ENCODE assay signal across 7 mouse cellular contexts in genomic region chr2:71652261-71652801, GRCm38 (mm10).
DNase-seq lines count a peak whose midpoint lies in the region; ATAC-seq and TF ChIP-seq lines count a peak whose summit lies in the region.

No protein-coding gene starts in this region.

- no peak for TF ChIP-seq POLR2A in kidney, adult 2 months (IDR thresholded peaks at IDR 0.05; ENCODE audit: low read depth, low read length)

- no peak overlapping the region for H3K27ac ChIP-seq in kidney, adult 2 months (ENCODE audit: insufficient read depth, low read depth, low read length)
- no peak overlapping the region for H3K27ac ChIP-seq in limb, embryonic 13.5 days
- H3K27ac ChIP-seq in neural tube, embryonic 11.5 days (ENCODE audit: low read depth, low read length): no peak overlapping the region

- no peaks in the 10 kb centered on the region for H3K9me3 ChIP-seq in E14TG2a.4 (ENCODE audit: low read length)
- H3K9me3 ChIP-seq in limb, embryonic 13.5 days: no peaks in the 10 kb centered on the region
- no peaks in the 10 kb centered on the region for H3K9me3 ChIP-seq in neural tube, embryonic 11.5 days (ENCODE audit: control insufficient read depth, low read length)

- H3K36me3 ChIP-seq in E14TG2a.4 (ENCODE audit: insufficient read depth, low read length): no peaks in the 10 kb centered on the region
- no peaks in the 10 kb centered on the region for H3K36me3 ChIP-seq in kidney, adult 2 months (ENCODE audit: control insufficient read depth, insufficient read depth, low read length)
- no peaks in the 10 kb centered on the region for H3K36me3 ChIP-seq in limb, embryonic 13.5 days
- H3K36me3 ChIP-seq in neural tube, embryonic 11.5 days (ENCODE audit: control insufficient read depth, insufficient read depth, low read length): no peaks in the 10 kb centered on the region

- no peak overlapping the region for H3K9ac ChIP-seq in limb, embryonic 13.5 days
- H3K9ac ChIP-seq in neural tube, embryonic 11.5 days (ENCODE audit: low read length): no peak overlapping the region

- 39% methylated on average over 9 of the region's 9 CpGs for WGBS in kidney, adult 2 months
- WGBS in limb, embryonic 13.5 days: 8% methylated on average over 9 of the region's 9 CpGs
- WGBS in neural tube, embryonic 11.5 days: 18% methylated on average over 9 of the region's 9 CpGs

- no peaks in the 10 kb centered on the region for H3K27me3 ChIP-seq in E14TG2a.4 (ENCODE audit: insufficient read depth, low read length)
- no peaks in the 10 kb centered on the region for H3K27me3 ChIP-seq in kidney, adult 2 months (replicated peaks; ENCODE audit: control insufficient read depth, insufficient read depth, low read length)
- no peaks in the 10 kb centered on the region for H3K27me3 ChIP-seq in limb, embryonic 13.5 days
- H3K27me3 ChIP-seq in neural tube, embryonic 11.5 days (ENCODE audit: control insufficient read depth, insufficient read depth, low read length): no peaks in the 10 kb centered on the region

- ATAC-seq in limb, embryonic 13.5 days (ENCODE audit: low FRiP score, low read depth): no peak
- no peak for ATAC-seq in neural tube, embryonic 11.5 days (ENCODE audit: insufficient read depth, low FRiP score, low TSS enrichment)
- no peak for ATAC-seq in activated CD4-positive, CD25-positive, alpha-beta regulatory T cell, adult 4 months

- peak overlapping the region; percentile 36 for H3K4me2 ChIP-seq in limb, embryonic 13.5 days (replicated peaks)
- H3K4me2 ChIP-seq in neural tube, embryonic 11.5 days (ENCODE audit: low read depth): no peak overlapping the region

- H3K4me3 ChIP-seq in E14TG2a.4 (replicated peaks; ENCODE audit: low read length): peak overlapping the region; percentile 21; the same call in 1 of the 2 replicates
- H3K4me3 ChIP-seq in kidney, adult 2 months (ENCODE audit: insufficient read depth, low read depth, low read length): no peak overlapping the region
- H3K4me3 ChIP-seq in limb, embryonic 13.5 days: no peak overlapping the region
- no peak overlapping the region for H3K4me3 ChIP-seq in neural tube, embryonic 11.5 days (ENCODE audit: low read depth, low read length)

- peaks cover 84% of the 10 kb centered on the region for H3K4me1 ChIP-seq in E14TG2a.4 (replicated peaks; ENCODE audit: low read depth, low read length)
- H3K4me1 ChIP-seq in kidney, adult 2 months (ENCODE audit: control insufficient read depth, insufficient read depth, low read length): no peaks in the 10 kb centered on the region
- H3K4me1 ChIP-seq in limb, embryonic 13.5 days: peaks cover 28% of the 10 kb centered on the region
- peaks cover 11% of the 10 kb centered on the region for H3K4me1 ChIP-seq in neural tube, embryonic 11.5 days (ENCODE audit: control insufficient read depth, insufficient read depth, low read length)

- DNase-seq in ZHBTc4 (ENCODE audit: low read depth, low spot score): peak; percentile 93
- peak; percentile 51 to 83 for DNase-seq in frontal cortex, adult 2 months (ENCODE audit: extremely low spot score in 1 of 2, low spot score in 1 of 2)
- DNase-seq in kidney, adult 2 months: peak; percentile 60
- DNase-seq in neural tube, embryonic 11.5 days (ENCODE audit: low spot score): peak; percentile 64

- TF ChIP-seq CTCF in E14TG2a.4 (conservative IDR thresholded peaks at IDR 0.05; ENCODE audit: low read length): no peak
- peak; percentile 47 for TF ChIP-seq CTCF in kidney, adult 2 months (conservative IDR thresholded peaks at IDR 0.05; ENCODE audit: insufficient read depth, insufficient read length, low read depth, low read length)
